Mouse (Mus musculus) forebrain, embryonic 16.5 days (tissue): ENCODE measurements around the gene Gm5796. TPM values are rescaled to one million over a fixed set of nuclear protein-coding genes. Genes with fewer than 3 reads are reported as not detected.
"Not testable (repeated sequence)": the region's sequence is repeated elsewhere in the genome, so short reads cannot be mapped to it uniquely, and the experiment has no call there.

Source experiments
- ATAC-seq: fragments of 200-750 bp; cut with Nextera tagmentation; 2 replicates; pipeline ENCODE4 v1.8.0; 2017; ENCODE audit warnings: mild to moderate bottlenecking, moderate library complexity
- H3K27ac ChIP-seq: fragments of 300-500 bp; sonication (generic); 2 replicates; pipeline ENCODE4 v1.5.1; 2014; ENCODE audit warnings: low read length, control low read depth
- H3K27me3 ChIP-seq: fragments of 300-500 bp; sonication (generic); replicated peaks from 2 replicates; pipeline ENCODE4 v1.6.1; 2014; ENCODE audit warnings: low read length; ENCODE audit not compliant: control insufficient read depth, insufficient read depth
- H3K36me3 ChIP-seq: fragments of 300-500 bp; sonication (generic); 2 replicates; pipeline ENCODE4 v1.6.1; 2014; ENCODE audit not compliant: control insufficient read depth, insufficient read depth
- H3K4me1 ChIP-seq: fragments of 300-500 bp; sonication (generic); replicated peaks from 2 replicates; pipeline ENCODE4 v1.6.1; 2014; ENCODE audit warnings: low read length; ENCODE audit not compliant: control insufficient read depth, insufficient read depth
- H3K4me2 ChIP-seq: fragments of 300-500 bp; sonication (generic); 2 replicates; pipeline ENCODE4 v1.6.1; 2014; ENCODE audit warnings: mild to moderate bottlenecking, low read length, control low read depth
- H3K4me3 ChIP-seq: fragments of 300-500 bp; sonication (generic); replicated peaks from 2 replicates; pipeline ENCODE4 v1.5.1; 2014; ENCODE audit warnings: mild to moderate bottlenecking, low read length, control low read depth
- H3K9ac ChIP-seq: fragments of 300-500 bp; sonication (generic); replicated peaks from 2 replicates; pipeline ENCODE4 v1.6.1; 2014; ENCODE audit warnings: low read depth, low read length, control low read depth
- H3K9me3 ChIP-seq: fragments of 300-500 bp; sonication (generic); 2 replicates; pipeline ENCODE4 v1.6.1; 2016; ENCODE audit warnings: low read length; ENCODE audit not compliant: control insufficient read depth
- WGBS: fragments of 180-500 bp; shearing (Covaris S2); extraction: QIAGEN DNeasy Blood & Tissue Kit; methylation state at CpG from one replicate; pipeline ENCODE4 v1.1.7; 2014; 5-methylcytosine and 5-hydroxymethylcytosine counted together
- polyA plus RNA-seq: library from polyadenylated mRNA; unstranded; fragments of >200 nt; fragmentation: Nextera tagmentation; extraction: Ambion mirVana; gene quantifications from 2 replicates; pipeline ENCODE4 v1.2.1, GENCODE M21; 2015

Gene Gm5796
- 4.4 and 5.1 TPM in 2 replicates for polyA plus RNA-seq

DNA sequence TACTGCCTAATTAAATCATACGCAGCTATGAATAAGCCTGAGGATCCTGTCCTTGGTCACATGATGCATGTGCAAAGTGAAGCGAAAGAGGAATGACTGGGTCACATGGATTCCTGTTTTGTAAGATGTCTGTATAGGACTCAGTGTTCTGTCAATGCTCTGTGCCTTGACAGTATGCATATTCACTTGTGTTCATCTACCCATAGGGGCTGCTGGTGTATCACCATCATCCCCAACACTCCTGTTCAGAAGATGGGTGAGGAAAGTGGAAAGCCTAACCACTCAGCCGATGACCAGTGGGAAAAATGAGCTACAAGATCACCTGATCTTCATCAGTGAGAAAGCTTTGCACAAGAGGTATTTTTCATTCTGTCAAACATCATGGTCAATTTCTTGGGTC is at the start of gene Gm5796:
Gm5796 (plus strand) TSS at position 301 of the 400 bp plus-strand sequence.
- H3K9me3 ChIP-seq, H3K9ac ChIP-seq, H3K4me1 ChIP-seq, ATAC-seq, H3K4me3 ChIP-seq, H3K4me2 ChIP-seq, H3K27ac ChIP-seq, H3K27me3 ChIP-seq, H3K36me3 ChIP-seq: not testable (repeated sequence)
- WGBS = no CpG with 5 or more reads among the region's 3 CpGs

DNA sequence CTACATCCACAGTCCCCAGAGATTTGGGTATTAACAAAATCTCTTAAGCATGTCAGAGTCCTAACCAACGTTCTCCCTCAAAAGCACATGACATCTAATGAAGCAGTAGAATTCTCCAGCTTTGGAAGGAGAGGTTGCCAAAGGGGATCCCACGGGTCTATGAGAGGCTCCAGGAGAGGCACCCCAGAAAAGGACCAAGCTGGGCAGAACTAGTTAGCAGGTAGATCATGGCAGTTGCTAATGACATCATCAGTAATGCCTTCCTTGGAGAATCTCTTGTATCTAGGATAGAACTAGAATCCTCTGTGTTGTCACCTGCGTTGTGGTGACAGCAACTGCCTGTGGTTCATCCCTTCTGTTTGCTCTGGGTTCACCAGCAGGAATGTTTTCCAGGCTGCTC is 25.6 kb upstream of the Gm5796 start, which contains the start of gene Gm3099:
Gm3099 (plus strand) TSS at position 301 of the 400 bp plus-strand sequence.
- not testable (repeated sequence) for H3K27ac ChIP-seq, H3K9me3 ChIP-seq, ATAC-seq, H3K9ac ChIP-seq, H3K36me3 ChIP-seq, H3K4me3 ChIP-seq, H3K27me3 ChIP-seq, H3K4me2 ChIP-seq, H3K4me1 ChIP-seq
- WGBS = 70% methylated on average over 1 of the region's 3 CpGs

DNA sequence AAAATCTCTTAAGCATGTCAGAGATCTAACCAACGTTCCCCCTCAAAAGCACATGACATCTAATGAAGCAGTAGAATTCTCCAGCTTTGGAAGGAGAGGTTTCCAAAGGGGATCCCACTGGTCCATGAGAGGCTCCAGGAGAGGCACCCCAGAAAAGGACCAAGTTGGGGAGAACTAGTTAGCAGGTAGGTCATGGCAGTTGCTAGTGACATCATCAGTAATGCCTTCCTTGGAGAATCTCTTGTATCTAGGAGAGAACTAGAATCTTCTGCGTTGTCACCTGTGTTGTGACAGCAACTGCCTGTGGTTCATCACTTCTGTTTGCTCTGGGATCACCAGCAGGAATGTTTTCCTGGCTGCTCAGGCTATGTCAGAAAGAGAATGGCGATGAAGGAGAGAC is 60.1 kb downstream of the Gm5796 start, which contains the start of gene Gm3115:
Gm3115 (plus strand) TSS at position 301 of the 400 bp plus-strand sequence.
- H3K9me3 ChIP-seq, H3K4me3 ChIP-seq, ATAC-seq, H3K27ac ChIP-seq, H3K4me2 ChIP-seq, H3K9ac ChIP-seq, H3K36me3 ChIP-seq, H3K4me1 ChIP-seq, H3K27me3 ChIP-seq: not testable (repeated sequence)
- 54% methylated on average over 3 of the region's 3 CpGs for WGBS

Other genes with a start within 250 kb of the Gm5796 start
- 4.7 and 5.8 TPM in 2 replicates for gene Gm3002, start 213.9 kb upstream of the Gm5796 start, polyA plus RNA-seq
- gene Gm3033, start 177.7 kb upstream of the Gm5796 start, polyA plus RNA-seq = 0.57 TPM in 1 of 2 replicates, not detected in the other
- not detected in 2 replicates for gene Gm2916, start 139.8 kb upstream of the Gm5796 start, polyA plus RNA-seq
- gene Gm3029, start 92.2 kb upstream of the Gm5796 start, polyA plus RNA-seq = not detected in 2 replicates
- gene Gm3095, start 60.4 kb upstream of the Gm5796 start, polyA plus RNA-seq = 0.70 and 2.0 TPM in 2 replicates
- gene Gm3099, start 25.5 kb upstream of the Gm5796 start, polyA plus RNA-seq = not detected in 2 replicates
- not detected in 2 replicates for gene Gm3115, start 60.2 kb downstream of the Gm5796 start, polyA plus RNA-seq
- 2.8 and 3.8 TPM in 2 replicates for gene Gm8108, start 86.6 kb downstream of the Gm5796 start, polyA plus RNA-seq
- not detected in 2 replicates for gene Gm3127, start 141.1 kb downstream of the Gm5796 start, polyA plus RNA-seq
- 6.8 and 9.7 TPM in 2 replicates for gene Gm2974, start 158.6 kb downstream of the Gm5796 start, polyA plus RNA-seq
- gene Gm3138, start 225.7 kb downstream of the Gm5796 start, polyA plus RNA-seq = not detected in 2 replicates